Mouse (Mus musculus): ENCODE measurements around the gene Gm14327. TPM values are rescaled to one million over a fixed set of nuclear protein-coding genes. Genes with fewer than 3 reads are reported as not detected.
"Not testable (repeated sequence)": the region's sequence is repeated elsewhere in the genome, so short reads cannot be mapped to it uniquely, and the experiment has no call there.

The Gm14327 gene
- total RNA-seq (2021) = 1 to 10 TPM; 6.2 TPM

DNA sequence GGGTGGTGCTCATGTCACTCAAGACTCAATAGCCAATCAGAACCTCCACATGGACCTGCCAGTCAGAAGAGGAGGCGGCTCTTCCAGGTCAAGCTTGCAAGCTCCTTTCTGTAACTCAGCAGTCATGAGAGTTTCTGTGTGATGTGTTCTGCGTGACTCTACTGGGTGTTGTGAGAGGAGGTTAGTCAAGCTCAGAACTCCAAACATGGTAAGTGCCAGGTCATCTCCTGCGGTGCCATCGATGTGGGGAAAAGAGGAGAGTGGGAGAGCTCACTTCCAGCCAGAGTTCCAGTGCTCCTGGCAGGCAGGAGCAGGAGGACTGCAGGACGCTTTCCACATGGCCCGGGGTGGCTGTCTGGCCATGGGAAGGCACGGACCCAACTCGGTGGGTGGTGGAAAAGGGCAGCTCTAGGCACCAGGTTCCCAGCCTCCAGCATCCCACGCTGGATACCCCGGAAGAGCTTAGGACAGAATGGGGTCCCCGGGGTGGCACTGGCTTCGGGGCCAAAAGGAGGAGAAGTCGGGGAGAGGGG lies at the start of gene Gm14327:
TSS of gene Gm14327 (plus strand) at position 51 of the 533 bp plus-strand sequence.
- intact Hi-C loops (cut with DNase I); DNase-seq (ENCODE audit: extremely low spot score in 1 of 2, low spot score in 2 of 2): not testable (repeated sequence)

DNA sequence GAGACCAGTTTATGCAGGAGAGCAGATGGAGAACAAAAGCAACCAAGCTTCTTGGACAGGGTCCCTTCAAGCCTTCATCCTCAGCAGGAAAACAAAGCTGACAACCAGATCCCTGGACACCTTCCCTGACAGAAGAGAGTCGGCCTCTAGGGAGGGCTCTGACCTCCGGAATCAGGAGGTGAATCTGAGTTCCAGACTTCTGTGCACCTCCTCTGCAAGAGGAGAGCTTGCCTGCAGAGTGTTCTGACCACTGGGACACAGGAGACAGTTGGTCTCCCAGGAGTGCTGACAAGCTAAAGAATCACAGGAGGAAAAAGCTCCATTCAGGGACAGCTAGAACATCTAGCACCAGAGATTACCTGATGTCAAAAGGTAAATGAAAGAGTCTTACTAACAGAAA lies 34.6 kb upstream of the Gm14327 start:
- intact Hi-C loops (cut with DNase I); DNase-seq (ENCODE audit: extremely low spot score in 1 of 2, low spot score in 2 of 2): not testable (repeated sequence)

- intact Hi-C loops (cut with DNase I); DNase-seq (ENCODE audit: extremely low spot score in 1 of 2, low spot score in 2 of 2): not testable (repeated sequence)
Measured at GRCm38 (mm10) chr2:177887743-177888142, 9.2 kb upstream of the Gm14327 start.

DNA sequence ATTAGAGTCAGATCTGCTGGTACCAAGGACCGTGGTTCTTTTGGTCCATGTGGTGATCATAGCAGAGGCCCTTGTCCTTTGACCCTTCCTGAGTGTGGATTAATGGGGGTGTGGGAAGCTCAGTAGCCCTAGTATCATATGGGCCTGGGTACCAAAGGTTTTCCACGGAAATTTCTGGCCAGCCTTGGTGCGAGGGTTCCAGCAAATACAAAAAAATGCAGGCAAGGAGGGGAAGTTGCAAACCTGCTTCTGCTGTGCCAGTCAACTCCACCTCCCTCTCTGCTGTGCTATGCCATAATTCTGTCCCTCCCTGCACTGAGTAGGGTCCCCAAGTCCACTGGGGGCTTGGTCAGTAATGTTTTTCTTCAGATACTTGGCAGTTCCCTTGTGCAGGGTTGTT lies 1.3 kb downstream of the Gm14327 start:
- intact Hi-C loops (cut with DNase I); DNase-seq (ENCODE audit: extremely low spot score in 1 of 2, low spot score in 2 of 2): not testable (repeated sequence)

GRCm38 (mm10) chr2:177903276-177903675 lies 6.4 kb downstream of the Gm14327 start:
- intact Hi-C loops (cut with DNase I); DNase-seq (ENCODE audit: extremely low spot score in 1 of 2, low spot score in 2 of 2): not testable (repeated sequence)

- DNase-seq (ENCODE audit: extremely low spot score in 1 of 2, low spot score in 2 of 2); intact Hi-C loops (cut with DNase I): not testable (repeated sequence)
Measured at GRCm38 (mm10) chr2:177925563-177926103, 28.7 kb downstream of the Gm14327 start, which contains the start of gene Zfp972. Zfp972 (minus strand) TSS chr2:177925613.

Other genes starting within 250 kb of the Gm14327 start
- gene Gm14322, start 137.8 kb upstream of the Gm14327 start, total RNA-seq (2021) = 10 to 100 TPM; 23.2 to 26.3 TPM
- 100 to 1,000 TPM; 134 to 139 TPM for gene Gm14325, start 56.8 kb upstream of the Gm14327 start, total RNA-seq (2021)
- 1 to 10 TPM in 1 of 2 experiments, not detected in 1; 1.4 TPM for gene Zfp972, start 28.5 kb downstream of the Gm14327 start, total RNA-seq (2021)
- gene Gm14326, start 60.2 kb downstream of the Gm14327 start, total RNA-seq (2021) = 10 to 100 TPM; 44.1 to 54.4 TPM
- 10 to 100 TPM; 20.9 to 22.7 TPM for gene Zfp971, start 126.2 kb downstream of the Gm14327 start, total RNA-seq (2021)
- gene Zfp931, start 181.4 kb downstream of the Gm14327 start, total RNA-seq (2021) = 10 to 100 TPM; 14.0 to 17.1 TPM
- gene Phactr3, start 221.9 kb downstream of the Gm14327 start, total RNA-seq (2021) = 100 to 1,000 TPM; 139 to 146 TPM

All from left cerebral cortex, postnatal 10 days (tissue).